Comparison of ENCODE assay signal across 8 mouse cellular contexts in the genomic region with DNA sequence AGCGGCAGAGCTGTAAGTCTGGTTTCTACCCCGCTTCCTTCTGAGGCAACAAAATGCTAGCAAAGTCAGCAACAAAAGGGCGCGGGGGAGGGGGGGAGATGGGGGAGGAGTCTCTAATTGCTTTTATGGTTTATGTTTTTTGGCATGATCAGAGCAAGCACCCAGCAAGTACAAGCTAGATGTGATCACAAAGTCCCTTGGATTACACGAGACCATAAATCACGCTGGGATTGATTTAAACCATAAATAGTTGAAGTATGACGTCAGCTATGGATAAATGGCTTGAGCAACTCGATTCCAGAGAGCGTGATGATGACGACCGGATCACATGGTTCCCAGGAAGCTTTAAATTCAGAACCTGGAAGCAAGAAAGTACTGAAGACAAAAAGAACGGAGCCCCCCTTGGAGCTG. TPM values are rescaled to one million over a fixed set of nuclear protein-coding genes. Genes with fewer than 3 reads are reported as not detected.
DNase-seq lines count a peak whose midpoint lies in the region; ATAC-seq and TF ChIP-seq lines count a peak whose summit lies in the region.

No protein-coding gene starts in this region.

- H3K4me1 ChIP-seq in heart, embryonic 16.5 days (ENCODE audit: control insufficient read depth, insufficient read depth, low read length), result peaks cover 12% of the 10 kb centered on the region
- peaks cover 29% of the 10 kb centered on the region for H3K4me1 ChIP-seq in embryonic facial prominence, embryonic 10.5 days
- peaks cover 20% of the 10 kb centered on the region for H3K4me1 ChIP-seq in intestine, embryonic 14.5 days (replicated peaks; ENCODE audit: control insufficient read depth, insufficient read depth, low read length)

- no peak overlapping the region for H3K27ac ChIP-seq in heart, embryonic 16.5 days (ENCODE audit: low read length)
- no peak overlapping the region for H3K27ac ChIP-seq in embryonic facial prominence, embryonic 10.5 days (replicated peaks)
- no peak overlapping the region for H3K27ac ChIP-seq in intestine, embryonic 14.5 days (ENCODE audit: low read depth)

- H3K9me3 ChIP-seq in heart, embryonic 16.5 days (replicated peaks; ENCODE audit: control insufficient read depth, low read length), result no peaks in the 10 kb centered on the region
- no peaks in the 10 kb centered on the region for H3K9me3 ChIP-seq in embryonic facial prominence, embryonic 10.5 days
- H3K9me3 ChIP-seq in intestine, embryonic 14.5 days (ENCODE audit: control insufficient read depth, low read length), result no peaks in the 10 kb centered on the region

- peak overlapping the region; percentile 15; the same call in 1 of the 2 replicates for H3K9ac ChIP-seq in heart, embryonic 16.5 days (ENCODE audit: low read length)
- H3K9ac ChIP-seq in intestine, embryonic 14.5 days (ENCODE audit: low read length), result 0 out of 2 replicates have a peak overlapping the region, but pooled peaks have one; percentile 13

- H3K79me2 ChIP-seq in myocyte (ENCODE audit: control insufficient read depth, insufficient read depth), result no peaks in the 10 kb centered on the region

- no peak for ATAC-seq in heart, embryonic 16.5 days (replicated peaks; ENCODE audit: extremely low read depth, insufficient read depth, low FRiP score)
- ATAC-seq in intestine, embryonic 14.5 days (replicated peaks; ENCODE audit: low FRiP score, low TSS enrichment, low read depth), result 0 out of 2 replicates have a peak, but pooled peaks have one; percentile 22

- peak overlapping the region; percentile 59 for H3K4me2 ChIP-seq in heart, embryonic 16.5 days (ENCODE audit: low read depth, low read length)
- H3K4me2 ChIP-seq in intestine, embryonic 14.5 days (ENCODE audit: low read length), result peak overlapping the region; percentile 45
- H3K4me2 ChIP-seq in myocyte (ENCODE audit: low read depth), result peak overlapping the region; percentile 56

- no peak for TF ChIP-seq POLR2A in myocyte (IDR thresholded peaks at IDR 0.05; ENCODE audit: insufficient read length, low read depth)

- H3ac ChIP-seq in myocyte (ENCODE audit: control insufficient read depth, insufficient read length), result no peak overlapping the region

- peak overlapping the region; percentile 33 for H3K4me3 ChIP-seq in heart, embryonic 16.5 days (ENCODE audit: low read length)
- H3K4me3 ChIP-seq in embryonic facial prominence, embryonic 10.5 days, result peak overlapping the region; percentile 42
- peak overlapping the region; percentile 20 for H3K4me3 ChIP-seq in intestine, embryonic 14.5 days (ENCODE audit: low read depth, low read length)
- peak overlapping the region; percentile 7 for H3K4me3 ChIP-seq in myocyte

- WGBS in heart, embryonic 16.5 days, result 22% methylated on average over 12 of the region's 12 CpGs
- 36% methylated on average over 12 of the region's 12 CpGs for WGBS in embryonic facial prominence, embryonic 10.5 days
- 24% methylated on average over 12 of the region's 12 CpGs for WGBS in intestine, embryonic 14.5 days

- peaks cover 4% of the 10 kb centered on the region for H3K27me3 ChIP-seq in heart, embryonic 16.5 days (ENCODE audit: control insufficient read depth, insufficient read depth, low read length)
- H3K27me3 ChIP-seq in embryonic facial prominence, embryonic 10.5 days (replicated peaks; ENCODE audit: low read depth, poor library complexity, severe bottlenecking), result peaks cover 55% of the 10 kb centered on the region
- no peaks in the 10 kb centered on the region for H3K27me3 ChIP-seq in intestine, embryonic 14.5 days (replicated peaks; ENCODE audit: control insufficient read depth, insufficient read depth, low read length)
- no peaks in the 10 kb centered on the region for H3K27me3 ChIP-seq in myocyte (ENCODE audit: control insufficient read depth, insufficient read depth, insufficient read length)

- no peaks in the 10 kb centered on the region for H3K36me3 ChIP-seq in heart, embryonic 16.5 days (ENCODE audit: control insufficient read depth, insufficient read depth)
- no peaks in the 10 kb centered on the region for H3K36me3 ChIP-seq in embryonic facial prominence, embryonic 10.5 days (replicated peaks)
- H3K36me3 ChIP-seq in intestine, embryonic 14.5 days (ENCODE audit: control insufficient read depth, insufficient read depth, low read length), result no peaks in the 10 kb centered on the region
- H3K36me3 ChIP-seq in myocyte (ENCODE audit: control insufficient read depth, insufficient read depth), result no peaks in the 10 kb centered on the region

- no peak for DNase-seq in heart, adult 8-10 months (ENCODE audit: low spot score)
- DNase-seq in embryonic facial prominence, embryonic 10.5 days (ENCODE audit: low spot score), result peak; percentile 18
- DNase-seq in intestine, embryonic 14.5 days (ENCODE audit: low spot score), result peak; percentile 76
- DNase-seq in layer of hippocampus, postnatal 25 days (ENCODE audit: extremely low spot score in 1 of 2, low spot score in 1 of 2), result no peak
- no peak for DNase-seq in layer of hippocampus, postnatal 14 days (ENCODE audit: low spot score in 2 of 2)
- no peak for DNase-seq in ovary, postnatal 10 days (ENCODE audit: low spot score)

TF ChIP-seq in myocyte, 11 proteins besides CTCF, POLR2A, EP300 and RAD21:
- TF ChIP-seq CEBPB (IDR thresholded peaks at IDR 0.05; ENCODE audit: insufficient read depth, poor library complexity, severe bottlenecking) (0 out of 2 replicates have a peak, but pooled peaks have one; percentile 6), USF1 (IDR thresholded peaks at IDR 0.05; ENCODE audit: low read depth) (peak; percentile 37), SRF (IDR thresholded peaks at IDR 0.05; ENCODE audit: control insufficient read depth, insufficient read length, low read depth) (no peak)

RNA-seq across cellular contexts. Expression of a gene that starts 22.9 kb away (rescaled TPM):
- polyA plus RNA-seq in heart, embryonic 16.5 days (2015; fragmentation: Nextera tagmentation; extraction: Ambion mirVana), result 4.2 and 5.3 TPM in 2 replicates
- total RNA-seq in heart, adult 8-10 months (2022), result 1 to 10 TPM; 6.3 to 8.6 (median 7.0) TPM
- polyA plus RNA-seq in embryonic facial prominence, embryonic 10.5 days (2016; fragmentation: Nextera tagmentation; extraction: Ambion mirVana), result 6.2 and 6.3 TPM in 2 replicates
- polyA plus RNA-seq in intestine, embryonic 14.5 days (2014; fragmentation: Nextera tagmentation; extraction: Ambion mirVana), result 8.0 and 8.3 TPM in 2 replicates
- polyA plus RNA-seq in myocyte (2012; fragmentation: generic; extraction: Trizol), result 11.8 TPM
- total RNA-seq in layer of hippocampus, postnatal 25 days (2021), result 10 to 100 TPM; 36.3 to 44.0 TPM
- 10 to 100 TPM; 44.7 to 46.3 TPM for total RNA-seq in layer of hippocampus, postnatal 14 days (2021)

Comparison
In these comparisons a context has a peak if more than half of its experiments do, and no peak if none do; other contexts are left out.
1. DNase-seq: peak in embryonic facial prominence, embryonic 10.5 days (single experiment) and intestine, embryonic 14.5 days (single experiment); none in heart, adult 8-10 months (single experiment), layer of hippocampus, postnatal 25 days (0 of 2), layer of hippocampus, postnatal 14 days (0 of 2) and ovary, postnatal 10 days (single experiment).
2. Peak in every context shown above with its lines, with median percentiles within 50 percentile points of each other: H3K4me2 ChIP-seq and H3K4me3 ChIP-seq.